Mouse (Mus musculus): ENCODE measurements around the gene Capn10.

Gene Capn10

GRCm38 (mm10) chr1:92979073-92979602, 45.0 kb downstream of the Capn10 start:
- no peak for DNase-seq

- no peak for DNase-seq
Measured at GRCm38 (mm10) chr1:92981056-92981845, 47.1 kb downstream of the Capn10 start.

- peak; percentile 29 to 30 for DNase-seq
Measured at GRCm38 (mm10) chr1:92982931-92983605, 48.9 kb downstream of the Capn10 start.

- DNase-seq, result no peak
Measured at GRCm38 (mm10) chr1:92984999-92985398, 50.8 kb downstream of the Capn10 start.

GRCm38 (mm10) chr1:92988894-92989293, 54.7 kb downstream of the Capn10 start:
- no peak for DNase-seq

- DNase-seq, result no peak
Measured at GRCm38 (mm10) chr1:92989891-92990290, 55.7 kb downstream of the Capn10 start.

- no peak for DNase-seq
Measured at GRCm38 (mm10) chr1:92992214-92992855, 58.2 kb downstream of the Capn10 start.

- DNase-seq, result no peak
Measured at GRCm38 (mm10) chr1:92992880-92993279, 58.7 kb downstream of the Capn10 start.
